Comparison of ENCODE assay signal across 8 mouse cellular contexts in genomic region chr2:170731205-170731604, GRCm38 (mm10). TPM values are rescaled to one million over a fixed set of nuclear protein-coding genes. Genes with fewer than 3 reads are reported as not detected.
DNase-seq lines count a peak whose midpoint lies in the region; ATAC-seq and TF ChIP-seq lines count a peak whose summit lies in the region.

No protein-coding gene starts in this region.

- H3K9ac ChIP-seq in forebrain, embryonic 14.5 days (ENCODE audit: low read length), result peak overlapping the region; percentile 74
- no peak overlapping the region for H3K9ac ChIP-seq in liver, embryonic 13.5 days

- peak; percentile 22 for DNase-seq in cerebellum, adult 11 months
- no peak for DNase-seq in cerebellum, postnatal 36 days
- peak; percentile 64 for DNase-seq in forebrain, embryonic 14.5 days (ENCODE audit: low spot score)
- DNase-seq in liver, embryonic 13.5 days, result no peak
- no peak for DNase-seq in thymus, adult 18-20 months
- no peak for DNase-seq in thymus, postnatal 14 days
- no peak for DNase-seq in adrenal gland, postnatal 25 days

- ATAC-seq in forebrain, embryonic 14.5 days, result peak; percentile 54
- no peak for ATAC-seq in liver, embryonic 13.5 days (ENCODE audit: low read depth)

- H3K9me3 ChIP-seq in E14TG2a.4 (ENCODE audit: low read length), result no peaks in the 10 kb centered on the region
- no peaks in the 10 kb centered on the region for H3K9me3 ChIP-seq in forebrain, embryonic 14.5 days (replicated peaks; ENCODE audit: control insufficient read depth, low read length)
- H3K9me3 ChIP-seq in liver, embryonic 13.5 days (replicated peaks), result 0 out of 2 replicates have a peak, but pooled peaks cover 4% of the 10 kb centered on the region

- H3K36me3 ChIP-seq in E14TG2a.4 (ENCODE audit: insufficient read depth, low read length), result no peaks in the 10 kb centered on the region
- no peaks in the 10 kb centered on the region for H3K36me3 ChIP-seq in forebrain, embryonic 14.5 days (ENCODE audit: control insufficient read depth, insufficient read depth, low read length)
- no peaks in the 10 kb centered on the region for H3K36me3 ChIP-seq in liver, embryonic 13.5 days

- peaks cover 35% of the 10 kb centered on the region for H3K27me3 ChIP-seq in E14TG2a.4 (ENCODE audit: insufficient read depth, low read length)
- no peaks in the 10 kb centered on the region for H3K27me3 ChIP-seq in forebrain, embryonic 14.5 days (replicated peaks; ENCODE audit: control insufficient read depth, insufficient read depth, low read length)
- H3K27me3 ChIP-seq in liver, embryonic 13.5 days, result peaks cover 21% of the 10 kb centered on the region

- TF ChIP-seq CTCF in E14TG2a.4 (conservative IDR thresholded peaks at IDR 0.05; ENCODE audit: low read length), result no peak

- 20% methylated on average over 6 of the region's 6 CpGs for WGBS in forebrain, embryonic 14.5 days
- 22% methylated on average over 6 of the region's 6 CpGs for WGBS in liver, embryonic 13.5 days (ENCODE audit: insufficient replicate concordance)

- H3K4me3 ChIP-seq in E14TG2a.4 (replicated peaks; ENCODE audit: low read length), result peak overlapping the region; percentile 79
- H3K4me3 ChIP-seq in forebrain, embryonic 14.5 days (ENCODE audit: low read depth, low read length), result peak overlapping the region; percentile 60
- H3K4me3 ChIP-seq in liver, embryonic 13.5 days (replicated peaks), result peak overlapping the region; percentile 32

- peaks cover 26% of the 10 kb centered on the region for H3K4me1 ChIP-seq in E14TG2a.4 (replicated peaks; ENCODE audit: low read depth, low read length)
- peaks cover 3% of the 10 kb centered on the region; the same call in 1 of the 2 replicates for H3K4me1 ChIP-seq in forebrain, embryonic 14.5 days (ENCODE audit: control insufficient read depth, insufficient read depth, low read length)
- H3K4me1 ChIP-seq in liver, embryonic 13.5 days (replicated peaks), result no peaks in the 10 kb centered on the region

- peak overlapping the region; percentile 83 for H3K4me2 ChIP-seq in forebrain, embryonic 14.5 days (ENCODE audit: low read length)
- peak overlapping the region; percentile 52 for H3K4me2 ChIP-seq in liver, embryonic 13.5 days

- H3K27ac ChIP-seq in forebrain, embryonic 14.5 days (ENCODE audit: low read depth, low read length), result peak overlapping the region; percentile 76
- no peak overlapping the region for H3K27ac ChIP-seq in liver, embryonic 13.5 days

RNA-seq across cellular contexts. Expression of gene Dok5, which starts 0.4 kb away (rescaled TPM):
- polyA plus RNA-seq in forebrain, embryonic 14.5 days (2014; fragmentation: Nextera tagmentation; extraction: Ambion mirVana), result 41.8 and 58.1 TPM in 2 replicates
- 0.47 and 0.59 TPM in 2 replicates for polyA plus RNA-seq in liver, embryonic 13.5 days (2015; fragmentation: Nextera tagmentation; extraction: Ambion mirVana)
- 0.58 TPM in 1 of 2 replicates, not detected in the other for total RNA-seq in adrenal gland, postnatal 25 days (2021)

Comparison
In these comparisons a context has a peak if more than half of its experiments do, and no peak if none do; other contexts are left out.
1. DNase-seq: peak in cerebellum, adult 11 months (single experiment) and forebrain, embryonic 14.5 days (single experiment); none in cerebellum, postnatal 36 days (0 of 2), liver, embryonic 13.5 days (single experiment), thymus, adult 18-20 months (0 of 2), thymus, postnatal 14 days (single experiment) and adrenal gland, postnatal 25 days (single experiment).
2. RNA of gene Dok5, which starts 0.4 kb away (polyA plus RNA-seq): 41.8 to 58.1 TPM in forebrain, embryonic 14.5 days; 0.47 to 0.59 TPM in liver, embryonic 13.5 days; every median in the first group is over 10 times any median in the second.
3. Peak in every context shown above with its lines, with median percentiles within 50 percentile points of each other: H3K4me3 ChIP-seq.